In the genomic region with DNA sequence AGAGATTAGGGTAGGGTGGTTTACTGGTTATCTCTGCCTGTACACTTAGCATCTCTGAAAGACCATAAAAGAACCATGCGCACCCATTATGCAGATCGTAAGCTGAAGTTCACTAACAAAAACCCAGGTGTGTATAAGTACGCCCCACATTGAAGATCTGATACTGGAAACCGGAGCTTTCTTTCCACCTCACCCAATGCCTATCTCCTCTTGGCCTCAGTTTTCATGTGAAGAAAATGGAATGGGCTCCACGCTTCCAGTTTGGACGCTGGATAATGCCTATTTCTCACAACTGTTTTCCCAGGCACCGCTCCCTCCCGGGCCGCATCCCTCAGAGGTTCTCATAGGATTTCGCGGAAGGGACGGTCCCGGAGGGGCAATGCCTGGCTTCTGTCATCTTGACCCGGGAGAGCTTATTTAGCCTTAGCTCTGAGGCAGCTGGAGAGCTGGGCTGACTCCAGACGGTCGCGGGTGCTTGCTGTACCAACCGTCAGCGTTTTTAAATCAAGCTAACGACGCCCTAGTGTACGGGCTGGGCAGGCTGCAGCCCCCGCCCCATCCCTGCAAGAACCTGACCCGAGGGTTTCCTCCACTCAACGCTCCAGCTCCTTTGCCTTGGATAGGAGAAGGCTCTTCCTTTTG, we compare ENCODE assay signal across 8 mouse cellular contexts. TPM values are rescaled to one million over a fixed set of nuclear protein-coding genes. Genes with fewer than 3 reads are reported as not detected.
A peak's percentile ranks its signal among the peaks of the same experiment; 100 is the strongest.
DNase-seq lines count a peak whose midpoint lies in the region; ATAC-seq and TF ChIP-seq lines count a peak whose summit lies in the region.

No protein-coding gene starts in this region.

- no peaks in the 10 kb centered on the region for H3K27me3 ChIP-seq in intestine, embryonic 14.5 days (replicated peaks; ENCODE audit: control insufficient read depth, insufficient read depth, low read length)
- H3K27me3 ChIP-seq in midbrain, embryonic 13.5 days = no peaks in the 10 kb centered on the region

- peaks cover 17% of the 10 kb centered on the region for H3K36me3 ChIP-seq in intestine, embryonic 14.5 days (ENCODE audit: control insufficient read depth, insufficient read depth, low read length)
- no peaks in the 10 kb centered on the region for H3K36me3 ChIP-seq in midbrain, embryonic 13.5 days

- DNase-seq in left cerebral cortex, adult 2 months (ENCODE audit: extremely low spot score in 1 of 2, low spot score in 2 of 2) = no peak
- no peak for DNase-seq in left cerebral cortex, adult 18-20 months (ENCODE audit: low spot score in 2 of 2)
- DNase-seq in adipocyte (ENCODE audit: low spot score) = peak; percentile 27
- peak; percentile 26 to 33 for DNase-seq in gastrocnemius, adult 8-10 months (ENCODE audit: low spot score in 2 of 2)
- DNase-seq in intestine, embryonic 14.5 days (ENCODE audit: low spot score) = peak; percentile 75
- DNase-seq in Muller cell, postnatal 12 days (ENCODE audit: inconsistent ontology term) = no peak
- DNase-seq in layer of hippocampus, adult 11-12 months (ENCODE audit: low spot score) = no peak

- peak overlapping the region; percentile 66 for H3K4me2 ChIP-seq in intestine, embryonic 14.5 days (ENCODE audit: low read length)
- H3K4me2 ChIP-seq in midbrain, embryonic 13.5 days (replicated peaks) = peak overlapping the region; percentile 71

- H3K4me1 ChIP-seq in intestine, embryonic 14.5 days (replicated peaks; ENCODE audit: control insufficient read depth, insufficient read depth, low read length) = peaks cover 18% of the 10 kb centered on the region
- peaks cover 21% of the 10 kb centered on the region for H3K4me1 ChIP-seq in midbrain, embryonic 13.5 days (replicated peaks)

- no peak for TF ChIP-seq CTCF in left cerebral cortex, adult 2 months (IDR thresholded peaks at IDR 0.05)

- H3K4me3 ChIP-seq in left cerebral cortex, adult 2 months = peak overlapping the region; percentile 59
- peak overlapping the region; percentile 73 for H3K4me3 ChIP-seq in intestine, embryonic 14.5 days (ENCODE audit: low read depth, low read length)
- H3K4me3 ChIP-seq in midbrain, embryonic 13.5 days (replicated peaks) = peak overlapping the region; percentile 69

- peak overlapping the region; percentile 86 for H3K27ac ChIP-seq in left cerebral cortex, adult 2 months
- H3K27ac ChIP-seq in intestine, embryonic 14.5 days (ENCODE audit: low read depth) = peak overlapping the region; percentile 93
- H3K27ac ChIP-seq in midbrain, embryonic 13.5 days = peak overlapping the region; percentile 93

- H3K9me3 ChIP-seq in intestine, embryonic 14.5 days (ENCODE audit: control insufficient read depth, low read length) = no peaks in the 10 kb centered on the region
- no peaks in the 10 kb centered on the region for H3K9me3 ChIP-seq in midbrain, embryonic 13.5 days

- intact Hi-C loops in left cerebral cortex, adult 2 months (cut with DNase I) = loop anchor here (5.0 kb wide), 1 partner anchor 110 kb away; no protein-coding TSS in a partner anchor

- ATAC-seq in intestine, embryonic 14.5 days (replicated peaks; ENCODE audit: low FRiP score, low TSS enrichment, low read depth) = peak; percentile 9; the same call in 1 of the 2 replicates
- ATAC-seq in midbrain, embryonic 13.5 days = peak; percentile 32

- WGBS in intestine, embryonic 14.5 days = 1% methylated on average over 25 of the region's 25 CpGs
- WGBS in midbrain, embryonic 13.5 days = 4% methylated on average over 25 of the region's 25 CpGs

- H3K9ac ChIP-seq in intestine, embryonic 14.5 days (ENCODE audit: low read length) = peak overlapping the region; percentile 88
- peak overlapping the region; percentile 86 for H3K9ac ChIP-seq in midbrain, embryonic 13.5 days (replicated peaks)

RNA-seq across cellular contexts. Expression of gene Adam19, which starts 1.1 kb away (rescaled TPM):
- total RNA-seq in left cerebral cortex, adult 2 months (2021) = 10 to 100 TPM; 19.1 to 19.8 TPM
- total RNA-seq in left cerebral cortex, adult 18-20 months (2021) = 10 to 100 TPM; 12.8 to 16.1 TPM
- 1 to 10 TPM; 1.5 to 2.8 (median 2.2) TPM for total RNA-seq in gastrocnemius, adult 8-10 months (2022)
- polyA plus RNA-seq in intestine, embryonic 14.5 days (2014; fragmentation: Nextera tagmentation; extraction: Ambion mirVana) = 21.3 and 24.6 TPM in 2 replicates
- 8.8 and 10.5 TPM in 2 replicates for polyA plus RNA-seq in midbrain, embryonic 13.5 days (2015; fragmentation: Nextera tagmentation; extraction: Ambion mirVana)

RNA-seq across cellular contexts. Expression of gene Gm12166, which starts 4.8 kb away (rescaled TPM):
- 1 to 10 TPM; 2.7 to 3.8 TPM for total RNA-seq in left cerebral cortex, adult 2 months (2021)
- 1 to 10 TPM; 1.3 to 1.7 TPM for total RNA-seq in left cerebral cortex, adult 18-20 months (2021)
- total RNA-seq in gastrocnemius, adult 8-10 months (2022) = 1 to 10 TPM in 2 of 4 experiments, under 1 TPM in 1, not detected in 1; 0.86 to 1.9 (median 1.2) TPM
- polyA plus RNA-seq in intestine, embryonic 14.5 days (2014; fragmentation: Nextera tagmentation; extraction: Ambion mirVana) = 4.1 and 4.6 TPM in 2 replicates
- 6.1 and 7.1 TPM in 2 replicates for polyA plus RNA-seq in midbrain, embryonic 13.5 days (2015; fragmentation: Nextera tagmentation; extraction: Ambion mirVana)

Comparison
In these comparisons a context has a peak if more than half of its experiments do, and no peak if none do; other contexts are left out.
1. DNase-seq: peak in adipocyte (single experiment), gastrocnemius, adult 8-10 months (2 of 2) and intestine, embryonic 14.5 days (single experiment); none in left cerebral cortex, adult 2 months (0 of 2), left cerebral cortex, adult 18-20 months (0 of 2), Muller cell, postnatal 12 days (single experiment) and layer of hippocampus, adult 11-12 months (single experiment).
2. Peak in every context shown above with its lines, with median percentiles within 50 percentile points of each other: H3K27ac ChIP-seq and H3K4me3 ChIP-seq.